Mouse (Mus musculus): ENCODE results near the gene Tmem87a. TPM values are rescaled to one million over a fixed set of nuclear protein-coding genes. Genes with fewer than 3 reads are reported as not detected.
A peak's percentile ranks its signal among the peaks of the same experiment; 100 is the strongest.

The Tmem87a gene
- polyA plus RNA-seq, 1 experiment from 2014 or later: 6.4 TPM

DNA sequence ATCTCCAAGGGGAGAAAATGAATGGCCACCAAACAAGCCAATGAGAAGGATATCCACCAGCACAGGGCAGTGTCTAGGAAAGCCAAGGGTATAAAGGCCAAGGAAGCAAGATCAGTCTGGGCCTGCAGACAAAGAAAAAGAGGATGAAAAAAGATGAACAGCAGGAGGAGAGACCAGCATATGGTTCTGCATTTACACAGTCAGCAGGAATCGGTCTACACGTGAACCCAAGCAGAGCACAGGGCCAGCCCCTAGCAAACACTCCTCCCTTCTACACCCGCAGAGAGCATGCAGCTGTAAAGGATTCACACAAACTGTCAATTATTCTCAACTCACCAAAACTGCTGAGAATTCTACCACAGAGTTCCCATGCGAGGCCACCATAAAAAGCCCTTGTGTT lies 30.1 kb downstream of the Tmem87a start:
- no peak overlapping the region for H3K4me2 ChIP-seq (replicated peaks; ENCODE audit: low read depth, low read length)
- H3K4me1 ChIP-seq (ENCODE audit: insufficient read depth, low read length): no peaks in the 10 kb centered on the region
- no peak for ATAC-seq (ENCODE audit: low FRiP score, low TSS enrichment)
- H3K27ac ChIP-seq (ENCODE audit: low read length): no peak overlapping the region
- no peaks in the 10 kb centered on the region for H3K9me3 ChIP-seq (ENCODE audit: low read length)
- no peak overlapping the region for H3K4me3 ChIP-seq (ENCODE audit: low read length)
- no peak overlapping the region for H3K9ac ChIP-seq (replicated peaks; ENCODE audit: low read length)
- H3K36me3 ChIP-seq (ENCODE audit: insufficient read depth, low read length): peaks cover 51% of the 10 kb centered on the region
- H3K27me3 ChIP-seq (ENCODE audit: insufficient read depth, low read length): no peaks in the 10 kb centered on the region
- WGBS: 89% methylated on average over 4 of the region's 4 CpGs

DNA sequence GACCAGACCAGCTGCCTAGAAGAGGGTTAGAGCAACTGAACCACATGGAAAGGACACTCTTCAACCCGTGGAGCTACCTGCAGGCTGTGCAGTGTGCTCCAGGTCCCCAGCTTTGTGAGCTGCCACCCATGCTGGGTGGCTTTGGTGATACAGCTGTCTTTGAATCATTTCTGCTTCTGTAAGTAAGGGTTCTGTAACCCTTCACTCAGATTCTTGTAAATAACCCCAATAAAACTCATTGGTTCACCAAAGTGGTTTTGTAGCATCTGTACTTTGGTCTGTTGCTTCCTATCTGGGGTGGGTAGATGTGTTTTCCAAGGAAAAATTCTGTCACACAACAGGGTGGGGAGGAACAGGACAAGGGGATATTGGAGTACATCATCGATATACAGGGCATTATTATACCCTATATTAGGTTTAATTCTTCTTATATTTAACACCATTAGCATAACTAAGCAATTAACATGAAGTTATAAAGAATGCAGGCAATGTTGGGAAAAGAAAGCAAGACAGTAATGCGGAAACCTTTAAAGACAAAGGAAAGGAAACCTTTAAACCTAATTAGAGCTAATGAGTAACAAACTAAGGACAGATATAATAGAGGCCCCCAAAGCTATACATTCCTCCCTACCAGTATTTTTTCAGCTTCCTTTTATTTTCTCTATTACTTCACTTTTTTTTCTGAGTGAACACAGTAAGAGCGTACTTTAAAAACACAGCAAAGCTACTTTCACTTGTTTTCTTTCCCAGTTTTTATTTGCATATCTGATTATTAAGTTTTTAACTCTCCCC lies 36.3 kb downstream of the Tmem87a start:
- WGBS: 97% methylated on average over 4 of the region's 4 CpGs
- Histone ChIP-seq H3K36me3 (ENCODE audit: insufficient read depth, low read length) (peaks cover 53% of the 10 kb centered on the region), H3K27ac (ENCODE audit: low read length) (no peak overlapping the region), H3K27me3 (ENCODE audit: insufficient read depth, low read length) (no peaks in the 10 kb centered on the region), H3K4me2 (replicated peaks; ENCODE audit: low read depth, low read length) (no peak overlapping the region), H3K9me3 (ENCODE audit: low read length) (no peaks in the 10 kb centered on the region), H3K9ac (replicated peaks; ENCODE audit: low read length) (no peak overlapping the region), H3K4me3 (ENCODE audit: low read length) (no peak overlapping the region), H3K4me1 (ENCODE audit: insufficient read depth, low read length) (no peaks in the 10 kb centered on the region)
- ATAC-seq (ENCODE audit: low FRiP score, low TSS enrichment): no peak

DNA sequence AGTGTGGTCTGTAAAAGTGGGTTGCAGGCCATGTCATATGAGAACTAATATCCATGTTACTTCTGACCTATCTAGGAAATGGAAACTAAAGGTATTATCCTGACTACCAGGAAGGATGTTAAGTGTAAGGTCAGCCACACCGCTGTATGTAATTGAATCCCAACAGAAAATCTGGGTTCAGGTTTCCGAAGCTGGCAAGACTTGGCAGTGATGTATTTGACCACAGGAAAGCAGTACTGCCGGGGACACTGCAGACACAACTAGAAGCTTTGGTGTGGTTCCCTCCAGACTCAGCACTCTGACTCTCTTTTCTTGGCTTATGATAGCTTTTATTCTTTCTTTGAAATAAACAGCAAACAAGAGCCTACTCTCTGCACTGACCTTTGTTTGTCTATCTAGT lies 37.4 kb downstream of the Tmem87a start:
- Histone ChIP-seq H3K4me3 (ENCODE audit: low read length) (no peak overlapping the region), H3K4me1 (ENCODE audit: insufficient read depth, low read length) (no peaks in the 10 kb centered on the region), H3K9ac (replicated peaks; ENCODE audit: low read length) (no peak overlapping the region), H3K9me3 (ENCODE audit: low read length) (no peaks in the 10 kb centered on the region), H3K4me2 (replicated peaks; ENCODE audit: low read depth, low read length) (no peak overlapping the region), H3K27me3 (ENCODE audit: insufficient read depth, low read length) (no peaks in the 10 kb centered on the region), H3K36me3 (ENCODE audit: insufficient read depth, low read length) (peaks cover 57% of the 10 kb centered on the region), H3K27ac (ENCODE audit: low read length) (no peak overlapping the region)
- ATAC-seq (ENCODE audit: low FRiP score, low TSS enrichment): no peak
- WGBS: 49% methylated on average over 3 of the region's 3 CpGs

DNA sequence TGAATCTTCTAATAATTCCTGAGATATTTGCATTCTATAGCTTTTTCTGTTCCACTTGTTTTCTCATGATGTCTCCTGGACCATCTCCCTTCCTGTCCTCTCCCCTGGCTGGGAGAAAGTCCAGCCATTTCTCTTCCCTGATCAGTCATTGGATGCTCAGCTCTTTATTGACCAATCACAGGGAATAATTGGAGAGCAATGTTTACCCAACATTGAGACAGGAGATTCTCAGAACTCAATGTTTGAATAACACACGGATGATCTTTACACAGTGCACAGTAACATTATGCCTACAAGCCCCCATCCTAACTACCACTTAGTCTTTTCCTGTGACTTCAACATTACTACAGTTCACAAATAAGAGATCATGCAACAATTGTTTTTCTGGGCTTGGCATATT lies 43.5 kb downstream of the Tmem87a start:
- WGBS: 82% methylated on average over 1 of the region's 1 CpGs
- ATAC-seq (ENCODE audit: low FRiP score, low TSS enrichment): no peak

DNA sequence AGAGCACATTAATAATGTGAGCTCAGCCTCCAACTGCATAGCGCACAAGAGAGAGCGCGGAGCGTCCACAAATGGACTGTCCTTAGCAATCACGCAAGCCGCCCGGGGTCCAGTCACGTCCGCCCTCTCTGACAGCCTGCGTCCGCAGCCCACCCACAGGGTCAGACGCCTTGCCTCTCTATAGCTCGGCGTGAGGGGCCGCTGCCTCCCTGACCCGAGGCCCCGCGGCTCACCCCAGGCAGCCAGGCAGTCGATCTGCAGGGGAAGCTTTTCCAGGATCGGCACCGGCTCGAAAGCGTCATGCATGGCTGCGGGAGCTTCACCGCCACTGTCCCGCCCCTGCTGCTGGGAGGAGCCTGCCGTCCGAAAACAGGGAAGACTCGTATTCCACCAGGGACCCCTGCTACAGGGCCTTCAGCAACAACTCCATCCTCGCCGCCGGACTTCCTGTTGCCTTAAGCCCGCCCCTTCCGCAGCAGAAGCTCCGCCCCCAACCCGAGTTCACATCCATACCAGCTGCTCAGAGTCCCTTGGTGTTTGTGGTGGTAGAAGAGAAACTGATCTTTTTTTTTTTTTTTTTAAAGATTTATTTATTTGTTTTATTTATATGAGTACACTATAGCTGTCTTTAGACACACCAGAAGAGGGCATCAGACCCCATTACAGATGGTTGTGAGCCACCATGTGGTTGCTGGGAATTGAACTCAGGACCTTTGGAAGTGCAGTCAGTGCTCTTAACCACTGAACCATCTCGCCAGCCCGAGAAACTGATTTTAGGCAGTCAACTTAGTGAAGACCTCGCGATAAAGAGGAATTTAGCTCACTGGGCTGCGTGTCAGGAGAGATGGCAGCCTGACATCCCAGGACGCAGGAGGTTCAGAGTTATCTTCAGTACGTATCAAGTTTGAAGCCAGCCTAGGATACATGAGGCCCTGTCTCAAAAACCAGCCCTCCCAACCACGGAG lies 50.9 kb downstream of the Tmem87a start, which contains the start of gene Vps39:
TSS of gene Vps39 (minus strand) at position 456 of the 965 bp plus-strand sequence.
- Histone ChIP-seq H3K36me3 (ENCODE audit: insufficient read depth, low read length) (peaks cover 25% of the 10 kb centered on the region), H3K27me3 (ENCODE audit: insufficient read depth, low read length) (no peaks in the 10 kb centered on the region), H3K27ac (ENCODE audit: low read length) (peak within 1 kb of the TSS; percentile 79), H3K4me2 (replicated peaks; ENCODE audit: low read depth, low read length) (peak within 1 kb of the TSS; percentile 57), H3K9me3 (ENCODE audit: low read length) (no peaks in the 10 kb centered on the region), H3K4me3 (ENCODE audit: low read length) (peak within 1 kb of the TSS; percentile 89), H3K4me1 (ENCODE audit: insufficient read depth, low read length) (peaks cover 7% of the 10 kb centered on the region; the same call in 1 of the 2 replicates), H3K9ac (replicated peaks; ENCODE audit: low read length) (peak within 1 kb of the TSS; percentile 86)
- ATAC-seq (ENCODE audit: low FRiP score, low TSS enrichment): peak; percentile 98
- WGBS: 12% methylated on average over 44 of the region's 44 CpGs

More for the DNA sequence above, 43.5 kb downstream of the Tmem87a start:
- Histone ChIP-seq H3K4me2 (replicated peaks; ENCODE audit: low read depth, low read length) (no peak overlapping the region), H3K4me3 (ENCODE audit: low read length) (no peak overlapping the region), H3K27me3 (ENCODE audit: insufficient read depth, low read length) (no peaks in the 10 kb centered on the region), H3K36me3 (ENCODE audit: insufficient read depth, low read length) (peaks cover 49% of the 10 kb centered on the region), H3K27ac (ENCODE audit: low read length) (no peak overlapping the region), H3K9ac (replicated peaks; ENCODE audit: low read length) (no peak overlapping the region), H3K4me1 (ENCODE audit: insufficient read depth, low read length) (no peaks in the 10 kb centered on the region), H3K9me3 (ENCODE audit: low read length) (no peaks in the 10 kb centered on the region)

DNA sequence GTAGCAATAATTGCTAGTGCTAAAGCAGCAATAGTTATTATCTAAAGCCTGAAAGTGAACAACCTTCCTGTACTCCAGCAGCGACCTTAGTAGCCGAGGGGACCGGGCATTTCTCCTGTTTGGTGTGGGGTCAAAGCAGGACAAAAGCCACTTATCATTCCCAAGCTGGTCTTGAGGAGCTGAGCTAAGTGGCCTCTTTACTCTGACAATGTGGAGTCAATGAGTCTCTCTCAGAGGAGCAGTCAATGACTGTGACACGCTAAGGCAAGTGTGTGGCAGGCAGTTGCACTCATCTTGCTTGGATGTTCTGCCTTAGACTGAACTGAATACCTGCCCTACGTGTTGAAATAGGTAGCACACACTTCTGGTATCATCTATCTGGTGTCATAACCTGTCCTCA lies 52.6 kb downstream of the Tmem87a start:
- Histone ChIP-seq H3K4me3 (ENCODE audit: low read length) (no peak overlapping the region), H3K27ac (ENCODE audit: low read length) (no peak overlapping the region), H3K9ac (replicated peaks; ENCODE audit: low read length) (no peak overlapping the region), H3K9me3 (ENCODE audit: low read length) (no peaks in the 10 kb centered on the region), H3K4me2 (replicated peaks; ENCODE audit: low read depth, low read length) (no peak overlapping the region), H3K27me3 (ENCODE audit: insufficient read depth, low read length) (no peaks in the 10 kb centered on the region), H3K36me3 (ENCODE audit: insufficient read depth, low read length) (peaks cover 23% of the 10 kb centered on the region), H3K4me1 (ENCODE audit: insufficient read depth, low read length) (peaks cover 7% of the 10 kb centered on the region; the same call in 1 of the 2 replicates)
- no peak for ATAC-seq (ENCODE audit: low FRiP score, low TSS enrichment)
- 85% methylated on average over 5 of the region's 5 CpGs for WGBS

DNA sequence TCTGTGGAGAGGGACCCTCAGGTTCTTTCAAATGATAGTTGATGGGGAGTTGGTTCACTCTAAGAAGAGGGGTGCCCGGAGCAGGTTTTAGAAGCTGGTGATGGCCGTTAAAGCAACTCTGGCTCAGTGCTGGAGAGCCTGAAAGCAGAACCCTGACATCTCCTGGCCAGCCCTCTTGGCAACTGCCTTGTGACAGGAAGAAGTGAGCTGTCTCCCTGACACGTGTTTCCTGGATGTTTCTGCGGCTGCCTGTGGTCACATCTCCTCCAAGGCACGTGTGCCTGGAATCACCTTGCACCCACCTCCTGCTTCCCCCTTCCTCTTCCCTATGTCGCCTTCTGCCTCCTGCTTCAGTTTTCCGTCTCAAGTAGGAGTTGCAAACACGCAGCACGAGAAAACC lies 55.8 kb downstream of the Tmem87a start:
- H3K4me2 ChIP-seq (replicated peaks; ENCODE audit: low read depth, low read length): no peak overlapping the region
- H3K4me1 ChIP-seq (ENCODE audit: insufficient read depth, low read length): peaks cover 7% of the 10 kb centered on the region; the same call in 1 of the 2 replicates
- H3K36me3 ChIP-seq (ENCODE audit: insufficient read depth, low read length): peaks cover 28% of the 10 kb centered on the region; the same call in 1 of the 2 replicates
- no peak overlapping the region for H3K27ac ChIP-seq (ENCODE audit: low read length)
- no peaks in the 10 kb centered on the region for H3K9me3 ChIP-seq (ENCODE audit: low read length)
- ATAC-seq (ENCODE audit: low FRiP score, low TSS enrichment): no peak
- 70% methylated on average over 9 of the region's 9 CpGs for WGBS
- no peak overlapping the region for H3K4me3 ChIP-seq (ENCODE audit: low read length)
- H3K9ac ChIP-seq (replicated peaks; ENCODE audit: low read length): no peak overlapping the region
- H3K27me3 ChIP-seq (ENCODE audit: insufficient read depth, low read length): no peaks in the 10 kb centered on the region

DNA sequence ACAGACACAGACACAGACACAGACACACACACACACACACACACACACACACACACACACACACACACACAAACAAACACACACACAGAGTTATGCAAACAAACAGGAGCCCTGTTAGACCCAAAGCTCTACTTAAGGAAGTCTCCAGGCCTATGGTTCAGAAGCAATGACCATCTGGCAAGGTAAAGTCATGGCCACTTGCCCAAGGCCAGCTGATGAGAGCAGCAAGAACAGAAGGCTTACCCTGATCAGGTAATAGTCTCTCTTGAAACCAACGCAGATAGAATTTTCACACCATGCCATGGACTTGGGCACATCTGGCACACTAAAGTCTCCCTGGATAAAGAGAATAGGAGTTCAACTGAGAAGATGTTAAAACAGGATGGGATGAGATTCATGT lies 62.2 kb downstream of the Tmem87a start:
- Histone ChIP-seq H3K4me3 (ENCODE audit: low read length) (no peak overlapping the region), H3K27me3 (ENCODE audit: insufficient read depth, low read length) (no peaks in the 10 kb centered on the region), H3K36me3 (ENCODE audit: insufficient read depth, low read length) (peaks cover 47% of the 10 kb centered on the region), H3K4me1 (ENCODE audit: insufficient read depth, low read length) (no peaks in the 10 kb centered on the region), H3K9me3 (ENCODE audit: low read length) (no peaks in the 10 kb centered on the region), H3K9ac (replicated peaks; ENCODE audit: low read length) (no peak overlapping the region), H3K27ac (ENCODE audit: low read length) (no peak overlapping the region), H3K4me2 (replicated peaks; ENCODE audit: low read depth, low read length) (no peak overlapping the region)
- ATAC-seq (ENCODE audit: low FRiP score, low TSS enrichment): no peak
- 97% methylated on average over 1 of the region's 1 CpGs for WGBS

DNA sequence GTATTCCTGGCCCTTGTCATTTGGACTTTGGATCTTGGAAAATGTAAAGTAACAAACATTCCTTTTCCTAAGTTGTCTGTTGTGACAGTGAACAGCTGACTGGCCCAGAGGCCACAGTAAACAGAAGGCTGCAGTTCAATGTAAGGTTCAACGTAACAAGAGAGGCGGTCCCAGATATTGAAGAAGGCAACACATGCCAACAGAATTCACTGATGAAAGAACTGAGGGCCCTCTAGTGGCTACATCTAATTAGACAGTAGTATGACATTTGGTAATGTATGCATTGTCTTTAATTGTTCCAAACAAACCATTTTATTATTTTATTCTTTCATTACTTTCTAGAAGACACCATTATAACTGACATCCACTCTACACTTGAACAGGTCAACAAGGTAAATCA lies 66.0 kb downstream of the Tmem87a start:
- 56% methylated on average over 2 of the region's 2 CpGs for WGBS
- Histone ChIP-seq H3K4me3 (ENCODE audit: low read length) (no peak overlapping the region), H3K27me3 (ENCODE audit: insufficient read depth, low read length) (no peaks in the 10 kb centered on the region), H3K27ac (ENCODE audit: low read length) (no peak overlapping the region), H3K9ac (replicated peaks; ENCODE audit: low read length) (no peak overlapping the region), H3K36me3 (ENCODE audit: insufficient read depth, low read length) (peaks cover 36% of the 10 kb centered on the region), H3K9me3 (ENCODE audit: low read length) (no peaks in the 10 kb centered on the region), H3K4me1 (ENCODE audit: insufficient read depth, low read length) (no peaks in the 10 kb centered on the region), H3K4me2 (replicated peaks; ENCODE audit: low read depth, low read length) (no peak overlapping the region)
- no peak for ATAC-seq (ENCODE audit: low FRiP score, low TSS enrichment)
